Mouse (Mus musculus): Measurements from ENCODE around the gene Gm20826.
"Not testable (repeated sequence)": the region's sequence is repeated elsewhere in the genome, so short reads cannot be mapped to it uniquely, and the experiment has no call there.

The Gm20826 gene

GRCm38 (mm10) chrY:7638389-7638788 lies at the start of gene Gm20826:
TSS of gene Gm20826 (minus strand) at chrY:7638489.
- not testable (repeated sequence) for DNase-seq (ENCODE audit: extremely low read depth, low read depth, low spot score)

All from fat pad, adult 2 months (tissue).